Mouse (Mus musculus) small intestine, adult 2 months (tissue): Measurements from ENCODE around the gene Hrasls.

ENCODE experiments used
- CTCF ChIP-seq: fragments of 200-500 bp; IDR thresholded peaks from 2 replicates; pipeline ENCODE4 v1.5.1; 2012; ENCODE audit warnings: low read depth, mild to moderate bottlenecking, control low read depth, inconsistent platforms, low read length, moderate library complexity, mixed read lengths; ENCODE audit not compliant: insufficient replicate concordance, insufficient read length; ENCODE audit errors: extremely low read depth
- POLR2A ChIP-seq: fragments of 200-500 bp; IDR thresholded peaks from 2 replicates; pipeline ENCODE4 v1.6.1; 2012; ENCODE audit warnings: low read depth, mild to moderate bottlenecking, control low read depth, inconsistent platforms, low read length, moderate library complexity

DNA sequence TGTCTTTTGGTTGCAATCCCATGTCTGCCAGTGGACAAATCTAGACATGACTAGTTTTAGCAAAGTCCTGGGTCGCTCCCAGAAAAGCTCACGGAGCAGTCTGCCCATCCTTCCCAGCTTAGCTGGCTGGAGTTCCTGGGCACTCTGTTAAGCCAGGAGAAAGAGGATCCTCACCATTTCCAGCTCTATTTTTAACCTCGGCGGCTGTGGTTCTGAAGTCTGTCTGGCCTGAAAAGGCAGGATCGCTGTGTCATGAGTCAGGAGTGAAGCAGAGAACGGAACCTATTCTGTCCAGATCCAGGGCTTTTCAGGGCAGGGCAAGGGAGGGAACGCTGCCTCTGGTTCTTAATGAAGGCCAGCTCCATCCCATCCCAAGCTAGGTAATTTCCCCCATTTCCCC is 654 bp upstream of the Hrasls start:
- TF ChIP-seq CTCF (no peak), POLR2A (no peak)
